Mouse (Mus musculus): ENCODE data around the gene Ppil3. TPM values are rescaled to one million over a fixed set of nuclear protein-coding genes. Genes with fewer than 3 reads are reported as not detected.
A peak's percentile ranks its signal among the peaks of the same experiment; 100 is the strongest.

Ppil3 gene
- polyA plus RNA-seq, 1 experiment from 2014 or later: 56.7 TPM

GRCm38 (mm10) chr1:58409553-58410197, 35.6 kb downstream of the Ppil3 start:
- ATAC-seq (ENCODE audit: insufficient number of reproducible peaks, insufficient read depth, low FRiP score, low TSS enrichment, low read depth): no peak
- no peak overlapping the region for H3K27ac ChIP-seq
- H3K4me2 ChIP-seq: no peak overlapping the region
- no peak overlapping the region for H3K4me3 ChIP-seq (replicated peaks)
- H3K4me1 ChIP-seq (replicated peaks): no peaks in the 10 kb centered on the region
- H3K27me3 ChIP-seq: no peaks in the 10 kb centered on the region
- H3K9ac ChIP-seq (replicated peaks): no peak overlapping the region
- 80% methylated on average over 5 of the region's 5 CpGs for WGBS
- peaks cover 85% of the 10 kb centered on the region for H3K36me3 ChIP-seq
- no peaks in the 10 kb centered on the region for H3K9me3 ChIP-seq

GRCm38 (mm10) chr1:58408141-58408540, 37.1 kb downstream of the Ppil3 start:
- WGBS: 90% methylated on average over 6 of the region's 6 CpGs
- H3K27ac ChIP-seq: no peak overlapping the region; the same call in 1 of the 2 replicates
- no peak overlapping the region for H3K4me2 ChIP-seq
- no peak for ATAC-seq (ENCODE audit: insufficient number of reproducible peaks, insufficient read depth, low FRiP score, low TSS enrichment, low read depth)
- H3K4me3 ChIP-seq (replicated peaks): no peak overlapping the region
- peaks cover 85% of the 10 kb centered on the region for H3K36me3 ChIP-seq
- H3K9me3 ChIP-seq: no peaks in the 10 kb centered on the region
- H3K9ac ChIP-seq (replicated peaks): no peak overlapping the region
- H3K4me1 ChIP-seq (replicated peaks): no peaks in the 10 kb centered on the region
- no peaks in the 10 kb centered on the region for H3K27me3 ChIP-seq

DNA sequence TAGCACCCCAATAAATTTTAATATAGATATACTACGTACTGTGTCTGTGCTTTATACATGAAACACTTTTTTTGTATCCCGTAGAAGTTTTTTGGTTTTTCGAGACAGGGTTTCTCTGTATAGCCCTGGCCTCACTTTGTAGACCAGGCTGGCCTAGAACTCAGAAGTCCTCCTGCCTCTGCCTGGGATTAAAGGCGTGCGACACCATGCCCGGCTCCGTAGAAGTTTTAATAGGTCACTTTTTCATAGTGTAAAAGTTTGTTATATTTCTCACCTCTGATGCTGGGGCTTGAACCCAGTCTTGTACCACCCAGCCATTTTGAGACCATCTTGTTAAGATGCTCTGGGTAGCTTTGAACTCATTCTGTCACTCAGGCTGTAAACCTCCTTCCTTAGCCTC, 38.0 kb downstream of the Ppil3 start:
- Histone ChIP-seq H3K9ac (replicated peaks) (no peak overlapping the region), H3K36me3 (peaks cover 85% of the 10 kb centered on the region), H3K4me2 (no peak overlapping the region), H3K4me1 (replicated peaks) (no peaks in the 10 kb centered on the region), H3K27me3 (no peaks in the 10 kb centered on the region), H3K9me3 (no peaks in the 10 kb centered on the region), H3K4me3 (replicated peaks) (no peak overlapping the region), H3K27ac (no peak overlapping the region)
- 96% methylated on average over 7 of the region's 7 CpGs for WGBS
- ATAC-seq (ENCODE audit: insufficient number of reproducible peaks, insufficient read depth, low FRiP score, low TSS enrichment, low read depth): no peak

DNA sequence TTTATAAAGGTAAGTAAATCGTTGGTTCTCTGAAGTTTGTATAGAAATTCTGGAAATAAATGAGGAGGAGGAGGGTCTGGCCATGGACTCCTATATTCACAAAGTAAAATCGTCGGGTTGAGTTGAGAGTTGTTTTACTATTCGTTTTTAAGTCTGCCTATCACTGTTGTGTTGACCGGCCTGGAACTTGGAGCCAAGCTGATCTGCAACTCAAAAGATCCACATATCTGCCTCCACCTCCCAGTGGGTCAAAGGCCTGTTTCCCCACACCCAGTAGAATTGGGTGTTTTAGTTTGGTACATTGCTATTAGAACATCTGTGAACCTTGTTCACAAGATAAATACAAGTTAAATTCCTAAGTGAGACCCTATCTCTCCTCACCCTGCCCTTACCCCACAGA, 41.5 kb downstream of the Ppil3 start:
- peaks cover 92% of the 10 kb centered on the region for H3K36me3 ChIP-seq
- no peak for ATAC-seq (ENCODE audit: insufficient number of reproducible peaks, insufficient read depth, low FRiP score, low TSS enrichment, low read depth)
- 94% methylated on average over 5 of the region's 5 CpGs for WGBS

DNA sequence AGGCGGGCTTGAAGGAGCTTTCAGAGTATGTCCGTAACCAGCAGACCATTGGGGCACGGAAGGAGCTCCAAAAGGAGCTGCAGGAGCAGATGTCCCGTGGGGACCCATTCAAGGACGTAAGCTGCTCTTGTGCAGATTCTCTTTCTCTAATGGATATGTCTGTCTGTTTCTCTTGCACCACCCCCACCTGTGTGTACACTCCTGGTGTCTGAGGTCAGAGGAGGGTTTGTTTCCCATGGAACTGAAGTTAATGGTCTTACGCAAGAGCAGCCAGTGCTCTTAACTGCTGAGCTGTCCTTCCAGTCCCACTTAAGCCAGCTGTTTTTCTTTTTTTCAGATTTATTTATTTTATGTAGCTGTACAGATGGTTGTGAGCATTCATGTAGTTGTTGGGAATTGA, 43.9 kb downstream of the Ppil3 start:
- 92% methylated on average over 6 of the region's 6 CpGs for WGBS

More for the DNA sequence above, 41.5 kb downstream of the Ppil3 start:
- Histone ChIP-seq H3K4me3 (replicated peaks) (no peak overlapping the region), H3K4me1 (replicated peaks) (no peaks in the 10 kb centered on the region), H3K27ac (no peak overlapping the region), H3K9me3 (no peaks in the 10 kb centered on the region), H3K4me2 (no peak overlapping the region), H3K9ac (replicated peaks) (no peak overlapping the region), H3K27me3 (no peaks in the 10 kb centered on the region)

GRCm38 (mm10) chr1:58397731-58398130, 47.6 kb downstream of the Ppil3 start:
- 98% methylated on average over 6 of the region's 6 CpGs for whole genome bisulfite sequencing
- Histone ChIP-seq H3K4me2 (no peak overlapping the region), H3K4me1 (replicated peaks) (peaks cover 7% of the 10 kb centered on the region; the same call in 1 of the 2 replicates), H3K36me3 (peaks cover 80% of the 10 kb centered on the region), H3K4me3 (replicated peaks) (no peak overlapping the region), H3K27ac (no peak overlapping the region), H3K9me3 (no peaks in the 10 kb centered on the region), H3K9ac (replicated peaks) (no peak overlapping the region), H3K27me3 (no peaks in the 10 kb centered on the region)
- no peak for ATAC-seq (ENCODE audit: insufficient number of reproducible peaks, insufficient read depth, low FRiP score, low TSS enrichment, low read depth)

More for the DNA sequence above, 43.9 kb downstream of the Ppil3 start:
- Histone ChIP-seq H3K4me3 (replicated peaks) (no peak overlapping the region), H3K36me3 (peaks cover 95% of the 10 kb centered on the region), H3K27ac (no peak overlapping the region), H3K9me3 (no peaks in the 10 kb centered on the region), H3K4me1 (replicated peaks) (no peaks in the 10 kb centered on the region), H3K9ac (replicated peaks) (no peak overlapping the region), H3K27me3 (no peaks in the 10 kb centered on the region), H3K4me2 (no peak overlapping the region)
- ATAC-seq (ENCODE audit: insufficient number of reproducible peaks, insufficient read depth, low FRiP score, low TSS enrichment, low read depth): no peak

- ATAC-seq (ENCODE audit: insufficient number of reproducible peaks, insufficient read depth, low FRiP score, low TSS enrichment, low read depth): no peak
- Histone ChIP-seq H3K27ac (no peak overlapping the region), H3K4me2 (no peak overlapping the region), H3K27me3 (no peaks in the 10 kb centered on the region), H3K36me3 (peaks cover 65% of the 10 kb centered on the region), H3K4me3 (replicated peaks) (no peak overlapping the region), H3K9me3 (no peaks in the 10 kb centered on the region), H3K4me1 (replicated peaks) (peaks cover 14% of the 10 kb centered on the region), H3K9ac (replicated peaks) (no peak overlapping the region)
- WGBS: 93% methylated on average over 1 of the region's 1 CpGs
Measured at GRCm38 (mm10) chr1:58396179-58396578, 49.1 kb downstream of the Ppil3 start.

DNA sequence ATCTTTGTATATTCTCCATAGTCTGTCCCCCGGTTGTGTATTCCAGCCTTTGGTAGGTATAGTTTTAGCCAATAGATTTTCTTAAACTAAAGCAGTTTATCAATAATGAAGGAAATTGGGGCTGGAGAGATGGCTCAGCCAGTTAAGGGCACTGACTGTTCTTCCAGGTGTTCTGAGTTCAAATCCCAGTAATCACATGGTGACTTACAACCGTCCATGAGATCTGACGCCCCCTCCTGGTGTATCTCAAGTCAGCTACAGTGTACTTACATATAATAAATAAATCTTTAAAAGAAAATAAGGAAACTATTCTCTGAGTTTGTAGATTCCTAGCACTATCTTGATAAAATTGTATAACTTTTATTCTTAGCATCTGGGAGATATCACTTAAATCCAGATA, 49.9 kb downstream of the Ppil3 start:
- H3K9me3 ChIP-seq: no peaks in the 10 kb centered on the region
- H3K36me3 ChIP-seq: peaks cover 56% of the 10 kb centered on the region
- H3K27me3 ChIP-seq: no peaks in the 10 kb centered on the region
- no peak for ATAC-seq (ENCODE audit: insufficient number of reproducible peaks, insufficient read depth, low FRiP score, low TSS enrichment, low read depth)
- WGBS: 89% methylated on average over 3 of the region's 3 CpGs
- H3K4me2 ChIP-seq: no peak overlapping the region
- H3K9ac ChIP-seq (replicated peaks): no peak overlapping the region
- H3K4me3 ChIP-seq (replicated peaks): no peak overlapping the region
- H3K4me1 ChIP-seq (replicated peaks): peaks cover 17% of the 10 kb centered on the region
- no peak overlapping the region for H3K27ac ChIP-seq

GRCm38 (mm10) chr1:58393284-58394195, 51.7 kb downstream of the Ppil3 start:
- peaks cover 17% of the 10 kb centered on the region for H3K4me1 ChIP-seq (replicated peaks)
- H3K4me2 ChIP-seq: peak overlapping the region; percentile 78
- H3K4me3 ChIP-seq (replicated peaks): peak overlapping the region; percentile 99
- under 1% methylated on average over 66 of the region's 90 CpGs for WGBS
- no peaks in the 10 kb centered on the region for H3K9me3 ChIP-seq
- peak overlapping the region; percentile 98 for H3K9ac ChIP-seq (replicated peaks)
- H3K27me3 ChIP-seq: no peaks in the 10 kb centered on the region
- H3K36me3 ChIP-seq: peaks cover 38% of the 10 kb centered on the region
- ATAC-seq (ENCODE audit: insufficient number of reproducible peaks, insufficient read depth, low FRiP score, low TSS enrichment, low read depth): peak; percentile 39
- peak overlapping the region; percentile 98 for H3K27ac ChIP-seq

DNA sequence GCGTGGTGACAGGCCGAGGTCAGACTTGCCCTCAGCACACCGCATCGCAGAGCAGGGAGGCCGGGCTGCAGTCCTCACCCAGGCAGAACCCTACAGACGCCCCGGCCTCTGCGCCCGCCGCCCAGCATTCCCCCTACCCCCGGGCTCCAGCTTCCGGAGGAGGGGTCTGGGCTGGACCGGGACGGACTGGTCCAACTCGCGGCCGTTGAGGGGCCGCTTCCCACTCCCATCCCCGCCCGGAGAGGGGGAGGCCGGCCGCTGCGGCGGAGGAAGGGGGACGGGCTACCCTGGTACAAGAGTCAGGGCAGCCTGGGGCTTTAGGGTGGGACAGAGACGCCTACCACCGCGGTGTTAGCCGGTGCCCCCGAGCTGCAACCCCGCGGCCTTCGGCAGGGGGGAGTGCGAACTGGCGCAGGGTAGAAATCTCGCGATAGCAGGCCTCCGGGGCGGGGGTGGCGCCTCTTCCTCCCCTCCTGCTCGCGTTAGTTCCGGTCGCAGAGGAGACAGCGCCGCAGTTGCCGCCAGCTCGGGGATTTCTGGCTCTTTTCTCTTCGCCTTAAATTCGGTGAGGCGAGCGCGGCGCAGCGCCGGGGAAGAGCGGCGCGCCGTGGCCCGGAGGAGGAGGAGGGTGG, 52.5 kb downstream of the Ppil3 start, which contains the start of gene Bzw1:
Gene Bzw1 (plus strand): TSS at position 247 of the 632 bp plus-strand sequence.
- H3K4me2 ChIP-seq: peak within 1 kb of the TSS; percentile 78
- WGBS: under 1% methylated on average over 56 of the region's 61 CpGs
- peaks cover 17% of the 10 kb centered on the region for H3K4me1 ChIP-seq (replicated peaks)
- peak within 1 kb of the TSS; percentile 98 for H3K27ac ChIP-seq
- no peaks in the 10 kb centered on the region for H3K27me3 ChIP-seq
- H3K9me3 ChIP-seq: no peaks in the 10 kb centered on the region
- H3K36me3 ChIP-seq: peaks cover 31% of the 10 kb centered on the region
- H3K9ac ChIP-seq (replicated peaks): peak within 1 kb of the TSS; percentile 98
- H3K4me3 ChIP-seq (replicated peaks): peak within 1 kb of the TSS; percentile 99
- ATAC-seq (ENCODE audit: insufficient number of reproducible peaks, insufficient read depth, low FRiP score, low TSS enrichment, low read depth): peak; percentile 98

GRCm38 (mm10) chr1:58392268-58392651, 53.0 kb downstream of the Ppil3 start:
- no peak; the same call in 1 of the 2 replicates for ATAC-seq (ENCODE audit: insufficient number of reproducible peaks, insufficient read depth, low FRiP score, low TSS enrichment, low read depth)
- WGBS: 0% methylated on average over 16 of the region's 16 CpGs
- H3K4me3 ChIP-seq (replicated peaks): peak overlapping the region; percentile 99
- peak overlapping the region; percentile 98 for H3K9ac ChIP-seq (replicated peaks)
- H3K4me2 ChIP-seq: peak overlapping the region; percentile 76
- H3K9me3 ChIP-seq: no peaks in the 10 kb centered on the region
- peaks cover 26% of the 10 kb centered on the region for H3K36me3 ChIP-seq
- peaks cover 17% of the 10 kb centered on the region for H3K4me1 ChIP-seq (replicated peaks)
- H3K27me3 ChIP-seq: no peaks in the 10 kb centered on the region
- peak overlapping the region; percentile 98 for H3K27ac ChIP-seq

All from limb, embryonic 12.5 days (tissue).